Mouse (Mus musculus) hindbrain, embryonic 11.5 days (tissue): ENCODE measurements at regions not wholly inside any gene's neighbourhood (a gene's known extent, or its start where the extent isn't known, plus 50 kb on each side); places are given as distances from the start of the nearest gene placed in this dataset.
A peak's percentile ranks its signal among the peaks of the same experiment; 100 is the strongest.

Experiments
- ATAC-seq: fragments of 200-750 bp; cut with Nextera tagmentation; 2 replicates; pipeline ENCODE4 v1.8.0; 2017; ENCODE audit warnings: mild to moderate bottlenecking, moderate TSS enrichment, moderate library complexity; ENCODE audit not compliant: low FRiP score
- DNase-seq: peaks from one replicate; pipeline ENCODE4 v3.0.0-alpha.2; 2015; ENCODE audit warnings: low spot score
- H3K27ac ChIP-seq: fragments of 300-500 bp; sonication (generic); 2 replicates; pipeline ENCODE4 v1.5.1; 2014; ENCODE audit warnings: mild to moderate bottlenecking, low read depth, low read length
- H3K27me3 ChIP-seq: fragments of 300-500 bp; sonication (generic); 2 replicates; pipeline ENCODE4 v1.6.1; 2014; ENCODE audit warnings: mild to moderate bottlenecking, low read length, moderate library complexity, mixed read lengths; ENCODE audit not compliant: control insufficient read depth, insufficient read depth
- H3K36me3 ChIP-seq: fragments of 300-500 bp; sonication (generic); 2 replicates; pipeline ENCODE4 v1.6.1; 2014; ENCODE audit warnings: mild to moderate bottlenecking, low read length, moderate library complexity, mixed read lengths; ENCODE audit not compliant: control insufficient read depth, insufficient read depth
- H3K4me1 ChIP-seq: fragments of 300-500 bp; sonication (generic); replicated peaks from 2 replicates; pipeline ENCODE4 v1.6.1; 2014; ENCODE audit warnings: low read length, mixed read lengths; ENCODE audit not compliant: control insufficient read depth, insufficient read depth
- H3K4me2 ChIP-seq: fragments of 300-500 bp; sonication (generic); replicated peaks from 2 replicates; pipeline ENCODE4 v1.6.1; 2014; ENCODE audit warnings: mild to moderate bottlenecking, low read depth, low read length
- H3K4me3 ChIP-seq: fragments of 300-500 bp; sonication (generic); 2 replicates; pipeline ENCODE4 v1.5.1; 2014; ENCODE audit warnings: low read depth, low read length
- H3K9ac ChIP-seq: fragments of 300-500 bp; sonication (generic); 2 replicates; pipeline ENCODE4 v1.6.1; 2014; ENCODE audit warnings: low read depth, low read length
- H3K9me3 ChIP-seq: fragments of 300-500 bp; sonication (generic); 2 replicates; pipeline ENCODE4 v1.6.1; 2016; ENCODE audit warnings: low read length; ENCODE audit not compliant: control insufficient read depth
- WGBS: fragments of 180-500 bp; shearing (Covaris S2); extraction: QIAGEN DNeasy Blood & Tissue Kit; methylation state at CpG from one replicate; pipeline ENCODE4 v1.1.7; 2014; 5-methylcytosine and 5-hydroxymethylcytosine counted together

DNA sequence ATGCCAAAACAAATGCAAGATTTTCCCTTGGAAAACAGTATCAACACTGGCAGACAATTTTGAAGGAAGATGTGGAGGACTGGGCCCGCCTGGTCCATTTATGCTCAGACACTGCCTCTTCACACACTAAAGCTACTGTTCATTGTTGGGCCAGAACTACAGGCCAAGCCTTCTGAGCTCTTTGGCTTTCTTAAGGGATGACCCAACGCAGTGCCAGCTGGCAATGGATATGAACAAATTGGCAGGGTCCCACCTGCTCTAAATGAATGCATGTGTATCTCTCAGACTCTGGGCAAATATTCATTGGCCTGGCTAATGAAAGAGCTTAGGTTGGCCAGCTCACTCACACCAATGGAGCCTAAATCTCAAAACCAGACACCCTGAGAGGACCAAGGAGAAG, 190.0 kb upstream of the Sfrp2 start:
- no peaks in the 10 kb centered on the region for H3K4me1 ChIP-seq
- 88% methylated on average over 2 of the region's 2 CpGs for WGBS
- H3K9me3 ChIP-seq: no peaks in the 10 kb centered on the region
- no peak overlapping the region for H3K4me2 ChIP-seq
- DNase-seq (no peak), ATAC-seq (no peak)
- H3K4me3 ChIP-seq: no peak overlapping the region
- H3K27ac ChIP-seq: no peak overlapping the region
- H3K27me3 ChIP-seq: no peaks in the 10 kb centered on the region
- H3K9ac ChIP-seq: no peak overlapping the region
- no peaks in the 10 kb centered on the region for H3K36me3 ChIP-seq

GRCm38 (mm10) chr3:83580766-83581165, 185.4 kb upstream of the Sfrp2 start:
- H3K4me2 ChIP-seq: no peak overlapping the region
- ATAC-seq (no peak), DNase-seq (no peak)
- H3K27me3 ChIP-seq: peaks cover 2% of the 10 kb centered on the region; the same call in 1 of the 2 replicates
- H3K4me3 ChIP-seq: no peak overlapping the region
- H3K4me1 ChIP-seq: no peaks in the 10 kb centered on the region
- H3K36me3 ChIP-seq: no peaks in the 10 kb centered on the region
- H3K9me3 ChIP-seq: no peaks in the 10 kb centered on the region
- no peak overlapping the region for H3K27ac ChIP-seq
- H3K9ac ChIP-seq: no peak overlapping the region
- 63% methylated on average over 4 of the region's 4 CpGs for WGBS

DNA sequence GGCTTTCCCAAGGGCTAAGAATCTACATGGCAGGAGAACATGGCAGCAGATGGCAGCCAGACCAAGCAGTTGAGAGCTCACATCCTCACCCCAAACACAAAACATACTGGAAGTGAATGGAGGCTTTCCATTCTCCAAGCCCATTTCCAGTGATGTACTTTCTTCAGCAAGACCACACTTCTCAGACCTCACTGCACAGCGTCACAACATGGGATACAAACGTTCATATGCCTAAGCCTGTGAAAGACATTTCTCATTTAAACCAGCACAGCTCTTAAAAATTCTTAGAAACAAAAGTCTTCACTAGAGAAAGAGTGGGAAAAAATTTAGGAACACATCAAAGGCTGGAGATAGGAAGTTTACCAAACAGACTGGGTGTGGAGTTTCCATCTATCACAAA, 183.9 kb upstream of the Sfrp2 start:
- DNase-seq (peak; percentile 20), ATAC-seq (no peak)
- H3K4me3 ChIP-seq: no peak overlapping the region
- peaks cover 2% of the 10 kb centered on the region; the same call in 1 of the 2 replicates for H3K27me3 ChIP-seq
- no peaks in the 10 kb centered on the region for H3K9me3 ChIP-seq
- H3K27ac ChIP-seq: no peak overlapping the region
- no peak overlapping the region for H3K4me2 ChIP-seq
- H3K36me3 ChIP-seq: no peaks in the 10 kb centered on the region
- no peaks in the 10 kb centered on the region for H3K4me1 ChIP-seq
- no peak overlapping the region for H3K9ac ChIP-seq
- WGBS: 67% methylated on average over 2 of the region's 2 CpGs

DNA sequence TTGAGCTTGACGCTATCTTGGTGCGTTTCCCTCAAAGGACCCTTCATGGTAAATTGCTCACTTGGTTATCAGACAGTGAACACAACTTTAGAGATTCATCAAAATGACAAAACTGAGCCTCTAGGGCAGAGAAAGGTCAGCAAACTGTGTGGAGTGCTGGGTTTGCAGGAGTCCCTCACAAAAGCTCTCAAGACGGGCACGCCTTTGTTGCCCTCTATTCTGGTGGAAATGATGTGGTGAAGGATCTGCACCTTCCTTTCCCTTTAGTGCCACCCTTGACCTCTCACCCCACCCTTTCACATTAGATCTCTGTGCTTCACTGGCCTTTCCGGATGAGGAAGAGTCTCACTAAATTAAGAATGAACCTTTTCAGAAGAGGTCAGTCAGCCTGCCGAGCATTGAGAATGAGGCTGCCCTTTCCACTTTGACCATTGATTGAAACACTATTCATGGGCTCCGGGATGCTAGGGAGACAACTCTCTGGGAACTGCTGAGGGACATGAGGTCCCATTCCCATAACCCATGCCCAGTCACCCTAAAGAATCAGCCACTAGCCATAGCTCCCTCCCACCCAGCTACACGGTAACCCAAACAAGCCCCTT, 182.9 kb upstream of the Sfrp2 start:
- H3K9ac ChIP-seq: no peak overlapping the region
- WGBS: 24% methylated on average over 8 of the region's 8 CpGs
- H3K9me3 ChIP-seq: no peaks in the 10 kb centered on the region
- no peak overlapping the region for H3K4me3 ChIP-seq
- H3K27ac ChIP-seq: no peak overlapping the region
- no peaks in the 10 kb centered on the region for H3K4me1 ChIP-seq
- H3K4me2 ChIP-seq: no peak overlapping the region
- peak; percentile 63 for DNase-seq
- peaks cover 2% of the 10 kb centered on the region; the same call in 1 of the 2 replicates for H3K27me3 ChIP-seq
- peak; percentile 86 for ATAC-seq
- no peaks in the 10 kb centered on the region for H3K36me3 ChIP-seq

DNA sequence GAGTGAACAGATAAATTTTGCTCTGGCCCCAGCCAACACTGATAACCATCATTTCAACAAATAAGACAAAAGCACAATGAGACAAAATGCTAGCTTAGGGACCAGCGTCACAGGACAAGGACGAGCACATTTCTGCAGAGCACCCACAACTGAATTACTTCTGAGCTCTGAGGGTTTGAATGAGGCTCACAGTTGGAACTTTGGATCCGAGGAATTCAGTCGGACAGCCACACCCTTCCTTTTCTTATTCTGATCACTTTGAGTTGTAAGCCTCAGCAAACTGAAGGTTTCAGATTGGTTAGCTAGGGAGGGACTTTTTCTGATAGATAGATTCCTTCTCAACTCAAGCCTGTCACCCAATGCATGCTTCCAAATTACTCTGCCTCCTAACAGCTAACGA, 180.0 kb upstream of the Sfrp2 start:
- no peak overlapping the region for H3K9ac ChIP-seq
- H3K27me3 ChIP-seq: peaks cover 2% of the 10 kb centered on the region; the same call in 1 of the 2 replicates
- no peaks in the 10 kb centered on the region for H3K9me3 ChIP-seq
- H3K27ac ChIP-seq: no peak overlapping the region
- no peak overlapping the region for H3K4me3 ChIP-seq
- no peak overlapping the region for H3K4me2 ChIP-seq
- no peaks in the 10 kb centered on the region for H3K4me1 ChIP-seq
- DNase-seq: no peak
- no peaks in the 10 kb centered on the region for H3K36me3 ChIP-seq
- WGBS: 44% methylated on average over 5 of the region's 5 CpGs
- no peak for ATAC-seq

- DNase-seq (no peak), ATAC-seq (no peak)
- no peak overlapping the region for H3K4me2 ChIP-seq
- H3K4me1 ChIP-seq: no peaks in the 10 kb centered on the region
- peaks cover 2% of the 10 kb centered on the region; the same call in 1 of the 2 replicates for H3K27me3 ChIP-seq
- H3K4me3 ChIP-seq: no peak overlapping the region
- H3K27ac ChIP-seq: no peak overlapping the region
- H3K36me3 ChIP-seq: no peaks in the 10 kb centered on the region
- 81% methylated on average over 4 of the region's 4 CpGs for WGBS
- H3K9me3 ChIP-seq: no peaks in the 10 kb centered on the region
- no peak overlapping the region for H3K9ac ChIP-seq
Observed at GRCm38 (mm10) chr3:83586551-83586950, 179.6 kb upstream of the Sfrp2 start.

GRCm38 (mm10) chr3:83589127-83589526, 177.0 kb upstream of the Sfrp2 start:
- ATAC-seq: peak; percentile 77
- peaks cover 2% of the 10 kb centered on the region; the same call in 1 of the 2 replicates for H3K27me3 ChIP-seq
- H3K4me1 ChIP-seq: no peaks in the 10 kb centered on the region
- peak; percentile 61 for DNase-seq
- no peaks in the 10 kb centered on the region for H3K9me3 ChIP-seq
- 19% methylated on average over 8 of the region's 8 CpGs for WGBS
- no peak overlapping the region; the same call in 1 of the 2 replicates for H3K4me2 ChIP-seq
- H3K9ac ChIP-seq: no peak overlapping the region
- H3K4me3 ChIP-seq: no peak overlapping the region
- no peak overlapping the region for H3K27ac ChIP-seq
- no peaks in the 10 kb centered on the region for H3K36me3 ChIP-seq

DNA sequence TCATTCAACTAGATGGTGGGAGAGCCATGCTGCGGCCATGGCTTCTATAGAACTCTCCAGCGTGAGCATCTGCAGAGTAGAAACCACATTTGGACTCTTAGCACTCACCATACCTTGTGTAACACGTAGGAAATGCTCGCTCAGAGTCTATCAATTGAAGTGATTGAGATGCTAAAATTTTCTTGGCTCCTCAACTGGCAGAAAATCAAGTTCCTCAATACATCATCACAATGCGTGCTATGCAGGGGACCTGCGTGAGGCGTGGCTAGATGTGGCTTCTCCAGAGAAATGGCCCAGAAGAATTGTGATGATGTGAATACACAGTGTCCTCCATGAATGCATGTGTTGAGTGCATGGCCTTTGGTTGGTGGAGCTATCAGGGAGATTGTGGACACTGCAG, 174.9 kb upstream of the Sfrp2 start:
- Histone ChIP-seq H3K4me3 (no peak overlapping the region), H3K9ac (no peak overlapping the region), H3K4me1 (no peaks in the 10 kb centered on the region), H3K4me2 (no peak overlapping the region), H3K27ac (no peak overlapping the region), H3K27me3 (no peaks in the 10 kb centered on the region), H3K36me3 (no peaks in the 10 kb centered on the region), H3K9me3 (no peaks in the 10 kb centered on the region)
- ATAC-seq (no peak), DNase-seq (no peak)
- WGBS: 95% methylated on average over 7 of the region's 7 CpGs

DNA sequence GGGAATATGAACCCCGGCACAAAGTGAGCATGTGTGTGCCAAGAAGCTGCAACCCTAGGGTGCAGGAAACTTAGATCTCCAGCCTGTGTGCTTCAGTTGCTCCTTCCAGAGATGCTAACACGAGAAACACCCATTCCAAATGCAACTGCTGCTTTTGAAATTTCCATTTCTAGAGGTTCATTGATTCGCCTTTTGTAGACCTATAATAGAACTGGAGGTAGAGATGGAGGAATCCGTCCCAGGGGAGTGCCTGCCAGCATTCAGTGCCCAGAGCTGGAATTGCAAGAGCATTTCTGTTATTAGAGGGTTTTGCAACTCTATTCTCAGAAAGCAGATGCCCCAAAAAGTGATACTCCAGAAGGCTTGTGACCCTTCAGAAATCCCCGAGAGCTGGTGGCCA, 172.8 kb upstream of the Sfrp2 start:
- Histone ChIP-seq H3K4me1 (no peaks in the 10 kb centered on the region), H3K9ac (no peak overlapping the region), H3K36me3 (no peaks in the 10 kb centered on the region), H3K27me3 (no peaks in the 10 kb centered on the region), H3K9me3 (no peaks in the 10 kb centered on the region), H3K4me3 (no peak overlapping the region), H3K27ac (no peak overlapping the region), H3K4me2 (no peak overlapping the region)
- no peak for ATAC-seq
- WGBS: 81% methylated on average over 5 of the region's 5 CpGs
- no peak for DNase-seq
